Mouse (Mus musculus) heart, embryonic 13.5 days (tissue): ENCODE measurements around the gene Adgrg2. TPM values are rescaled to one million over a fixed set of nuclear protein-coding genes. Genes with fewer than 3 reads are reported as not detected.

Source experiments
- ATAC-seq: fragments of 200-750 bp; cut with Nextera tagmentation; 2 replicates; pipeline ENCODE4 v1.8.0; 2017; ENCODE audit warnings: moderate TSS enrichment; ENCODE audit not compliant: insufficient number of reproducible peaks, low FRiP score, low TSS enrichment; ENCODE audit errors: extremely low read depth
- H3K27ac ChIP-seq: fragments of 300-500 bp; sonication (generic); replicated peaks from 2 replicates; pipeline ENCODE4 v1.5.1; 2015; ENCODE audit warnings: moderate library complexity, mild to moderate bottlenecking, inconsistent platforms
- H3K27me3 ChIP-seq: fragments of 300-500 bp; sonication (generic); replicated peaks from 2 replicates; pipeline ENCODE4 v1.6.1; 2015; ENCODE audit warnings: mild to moderate bottlenecking, inconsistent platforms
- H3K36me3 ChIP-seq: fragments of 300-500 bp; sonication (generic); 2 replicates; pipeline ENCODE4 v1.6.1; 2015; ENCODE audit warnings: mild to moderate bottlenecking, inconsistent platforms
- H3K4me1 ChIP-seq: fragments of 300-500 bp; sonication (generic); 2 replicates; pipeline ENCODE4 v1.6.1; 2015; ENCODE audit warnings: inconsistent platforms
- H3K4me2 ChIP-seq: fragments of 300-500 bp; sonication (generic); 2 replicates; pipeline ENCODE4 v1.6.1; 2015; ENCODE audit warnings: inconsistent platforms, mild to moderate bottlenecking, moderate library complexity
- H3K4me3 ChIP-seq: fragments of 300-500 bp; sonication (generic); 2 replicates; pipeline ENCODE4 v1.5.1; 2015; ENCODE audit warnings: moderate library complexity, mild to moderate bottlenecking, inconsistent platforms
- H3K9ac ChIP-seq: fragments of 300-500 bp; sonication (generic); 2 replicates; pipeline ENCODE4 v1.6.1; 2015; ENCODE audit warnings: inconsistent platforms, mild to moderate bottlenecking, moderate library complexity
- H3K9me3 ChIP-seq: fragments of 300-500 bp; sonication (generic); 2 replicates; pipeline ENCODE4 v1.6.1; 2016; ENCODE audit warnings: inconsistent platforms
- WGBS: fragments of 180-500 bp; shearing (Covaris S2); methylation state at CpG from one replicate; pipeline ENCODE4 v1.1.7; 2015; ENCODE audit warnings: mixed read lengths; 5-methylcytosine and 5-hydroxymethylcytosine counted together
- polyA plus RNA-seq: library from polyadenylated mRNA; unstranded; fragments of >200 nt; fragmentation: Nextera tagmentation; extraction: Ambion mirVana; gene quantifications from 2 replicates; pipeline ENCODE4 v1.2.1, GENCODE M21; 2015

The Adgrg2 gene
- polyA plus RNA-seq, 1 experiment from 2014 or later, result 0.79 TPM

DNA sequence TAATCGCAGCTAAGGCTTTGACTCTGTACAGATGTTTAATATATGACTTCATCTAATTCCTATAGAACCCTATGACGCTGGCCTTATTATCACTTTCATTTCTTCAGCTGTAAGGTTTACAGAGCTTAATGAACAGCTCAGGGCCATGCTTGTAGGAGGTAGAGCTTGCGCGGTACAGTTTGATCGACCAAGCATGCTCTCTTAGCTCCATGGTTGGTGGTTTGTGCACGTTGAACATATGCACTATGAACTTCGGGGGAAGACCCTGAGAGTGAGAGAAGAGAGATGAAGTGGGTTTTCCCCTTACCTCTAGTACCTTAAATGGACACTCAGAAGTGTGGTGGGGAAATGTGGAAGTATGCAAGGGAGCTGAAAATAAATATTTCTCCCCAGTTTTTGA is 41.7 kb downstream of the Adgrg2 start:
- no peaks in the 10 kb centered on the region for H3K9me3 ChIP-seq
- no peak overlapping the region for H3K9ac ChIP-seq
- no peaks in the 10 kb centered on the region for H3K4me1 ChIP-seq
- H3K36me3 ChIP-seq, result no peaks in the 10 kb centered on the region
- H3K27me3 ChIP-seq, result no peaks in the 10 kb centered on the region
- no peak overlapping the region for H3K4me2 ChIP-seq
- ATAC-seq, result no peak
- WGBS, result 84% methylated on average over 7 of the region's 7 CpGs
- no peak overlapping the region for H3K4me3 ChIP-seq
- no peak overlapping the region for H3K27ac ChIP-seq

DNA sequence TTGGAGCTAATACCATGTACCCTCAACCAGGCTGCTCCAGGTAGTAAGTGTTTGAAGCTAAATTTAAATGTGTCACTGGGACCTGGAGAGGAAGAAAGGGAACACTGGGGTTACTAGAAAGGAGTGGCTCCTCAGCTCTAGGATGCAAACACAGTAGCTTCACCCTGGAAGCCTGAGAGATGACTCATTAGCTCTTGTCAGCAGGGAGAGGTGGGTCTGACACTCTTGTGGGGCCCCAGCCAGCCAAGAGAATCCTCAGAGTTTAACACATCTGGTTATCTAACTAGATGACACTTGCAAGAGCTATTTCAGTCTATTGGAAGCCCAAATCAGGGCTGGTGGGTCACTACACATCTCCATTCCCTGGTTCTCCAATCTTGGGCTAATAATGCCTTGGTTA is 50.8 kb downstream of the Adgrg2 start:
- H3K4me1 ChIP-seq, result no peaks in the 10 kb centered on the region
- H3K36me3 ChIP-seq, result no peaks in the 10 kb centered on the region
- H3K27me3 ChIP-seq, result 0 out of 2 replicates have a peak, but pooled peaks cover 3% of the 10 kb centered on the region
- H3K9ac ChIP-seq, result no peak overlapping the region
- no peak overlapping the region for H3K27ac ChIP-seq
- no peak overlapping the region for H3K4me2 ChIP-seq
- no peak for ATAC-seq
- no peaks in the 10 kb centered on the region for H3K9me3 ChIP-seq
- no peak overlapping the region for H3K4me3 ChIP-seq

DNA sequence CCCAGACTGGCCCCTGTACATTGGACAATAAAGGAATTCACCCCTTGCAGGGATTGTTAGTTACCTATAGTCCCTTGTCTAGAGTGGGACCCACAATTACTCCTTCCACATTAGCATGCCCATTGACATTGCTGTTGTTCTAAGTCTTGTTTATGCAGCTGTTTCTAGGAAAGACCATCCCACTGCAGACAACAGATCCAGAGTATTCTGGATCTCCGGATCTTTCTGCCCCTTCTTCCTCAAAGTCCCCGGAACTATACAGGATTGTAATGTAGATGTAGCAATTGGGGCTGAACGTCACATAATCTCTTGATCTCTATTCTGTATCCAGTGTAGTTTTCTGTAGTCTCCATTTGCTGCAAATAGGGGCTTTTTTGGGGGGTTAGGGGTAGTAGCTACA is 57.9 kb downstream of the Adgrg2 start:
- Histone ChIP-seq H3K27ac (no peak overlapping the region), H3K4me3 (no peak overlapping the region), H3K27me3 (no peaks in the 10 kb centered on the region), H3K4me1 (no peaks in the 10 kb centered on the region), H3K4me2 (no peak overlapping the region), H3K36me3 (no peaks in the 10 kb centered on the region), H3K9me3 (no peaks in the 10 kb centered on the region), H3K9ac (no peak overlapping the region)
- 77% methylated on average over 3 of the region's 3 CpGs for WGBS
- ATAC-seq, result no peak

DNA sequence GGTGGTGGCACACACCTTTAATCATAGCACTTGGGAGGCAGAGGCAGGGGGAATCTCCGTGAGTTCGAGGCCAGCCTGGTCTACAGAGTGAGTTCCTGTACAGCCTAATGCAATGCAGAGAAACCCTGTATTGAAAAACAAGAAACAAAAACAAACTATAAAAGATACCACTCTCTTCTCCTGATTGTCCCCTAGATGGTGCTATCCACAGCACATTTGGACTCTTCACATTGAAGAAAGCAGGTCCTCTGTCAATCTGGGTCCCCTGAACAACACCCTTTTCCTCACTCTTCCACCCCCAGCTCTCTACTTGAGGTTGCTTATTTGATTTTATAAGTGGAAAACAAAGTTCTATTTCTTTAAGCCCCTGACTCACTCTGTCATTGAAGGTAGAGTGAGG is 58.9 kb downstream of the Adgrg2 start:
- Histone ChIP-seq H3K4me1 (no peaks in the 10 kb centered on the region), H3K36me3 (no peaks in the 10 kb centered on the region), H3K4me2 (no peak overlapping the region), H3K9ac (no peak overlapping the region), H3K27me3 (no peaks in the 10 kb centered on the region), H3K4me3 (no peak overlapping the region), H3K27ac (no peak overlapping the region), H3K9me3 (no peaks in the 10 kb centered on the region)
- ATAC-seq, result no peak
- WGBS, result 47% methylated on average over 2 of the region's 2 CpGs

DNA sequence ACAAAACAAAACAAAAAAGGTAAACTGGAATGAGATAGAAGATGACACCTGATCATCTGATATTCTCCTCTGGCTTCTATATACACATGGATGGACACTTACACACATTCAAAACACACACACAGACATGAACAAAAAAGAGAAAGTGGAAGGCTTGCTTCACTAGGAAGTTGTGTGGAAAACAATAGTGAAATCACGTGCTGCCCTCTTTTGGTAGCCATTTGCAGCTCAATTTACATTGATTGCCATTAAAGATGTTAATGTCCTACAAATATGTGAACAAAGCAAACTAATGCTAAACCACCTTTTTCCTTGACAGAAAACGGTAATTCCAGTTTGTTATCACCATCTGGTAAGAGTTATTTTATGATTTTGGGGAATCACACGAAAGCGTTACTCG is 65.2 kb downstream of the Adgrg2 start:
- Histone ChIP-seq H3K4me2 (no peak overlapping the region), H3K36me3 (no peaks in the 10 kb centered on the region), H3K27me3 (no peaks in the 10 kb centered on the region), H3K27ac (no peak overlapping the region), H3K4me3 (no peak overlapping the region), H3K4me1 (no peaks in the 10 kb centered on the region), H3K9me3 (no peaks in the 10 kb centered on the region), H3K9ac (no peak overlapping the region)
- ATAC-seq, result no peak
- 69% methylated on average over 5 of the region's 5 CpGs for WGBS

DNA sequence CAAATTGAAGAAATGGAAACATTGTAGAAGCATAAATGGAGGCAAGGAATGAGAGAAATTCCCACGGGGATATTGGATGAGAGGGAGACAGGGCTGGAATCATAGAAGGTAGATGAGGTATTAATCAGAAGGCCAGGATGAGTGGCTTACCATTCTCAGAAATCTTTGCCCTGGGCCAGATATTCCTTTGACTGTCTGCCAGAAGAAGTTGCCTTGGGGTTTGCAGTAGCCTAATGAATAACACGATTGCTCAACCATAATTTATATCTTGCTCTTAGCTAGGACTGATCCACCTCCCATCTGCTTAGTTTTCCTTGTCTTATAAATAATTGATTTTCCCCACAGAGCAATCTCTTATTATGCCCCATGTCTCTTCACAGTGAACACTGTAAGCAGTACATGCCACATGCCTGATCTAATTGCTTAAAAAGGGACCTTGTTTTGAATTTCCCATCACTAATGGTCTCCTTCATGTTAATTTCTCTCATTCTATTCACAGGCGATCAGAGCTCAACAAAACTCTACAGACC is 80.8 kb downstream of the Adgrg2 start:
- no peak overlapping the region for H3K9ac ChIP-seq
- no peak for ATAC-seq
- no peaks in the 10 kb centered on the region for H3K4me1 ChIP-seq
- 0 out of 2 replicates have a peak, but pooled peaks cover 4% of the 10 kb centered on the region for H3K27me3 ChIP-seq
- H3K27ac ChIP-seq, result no peak overlapping the region
- no peak overlapping the region for H3K4me3 ChIP-seq
- WGBS, result 63% methylated on average over 3 of the region's 3 CpGs
- H3K9me3 ChIP-seq, result no peaks in the 10 kb centered on the region
- H3K36me3 ChIP-seq, result no peaks in the 10 kb centered on the region
- no peak overlapping the region for H3K4me2 ChIP-seq

DNA sequence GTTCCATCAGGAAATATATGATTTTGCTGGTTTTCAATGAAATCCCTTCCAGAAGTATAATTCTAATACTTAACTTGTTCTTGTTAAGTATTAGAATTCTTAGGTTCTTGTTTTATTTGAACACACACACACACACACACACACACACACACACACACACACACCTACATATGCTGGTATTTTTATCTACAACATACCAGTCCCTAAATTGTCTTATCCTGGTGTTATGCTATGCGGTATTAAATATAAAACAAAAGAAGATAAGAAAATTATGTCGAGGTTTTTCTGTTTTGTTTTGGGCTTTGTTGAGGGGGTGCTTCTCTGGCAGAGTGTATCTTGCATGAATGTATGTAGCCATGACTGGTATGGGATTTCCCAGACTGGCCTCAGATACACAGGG is 99.3 kb downstream of the Adgrg2 start:
- H3K4me1 ChIP-seq, result no peaks in the 10 kb centered on the region
- no peak for ATAC-seq
- H3K4me3 ChIP-seq, result no peak overlapping the region
- no peak overlapping the region for H3K9ac ChIP-seq
- WGBS, result 67% methylated on average over 2 of the region's 2 CpGs
- no peaks in the 10 kb centered on the region for H3K9me3 ChIP-seq
- no peak overlapping the region for H3K27ac ChIP-seq
- H3K4me2 ChIP-seq, result no peak overlapping the region
- peaks cover 3% of the 10 kb centered on the region; the same call in 1 of the 2 replicates for H3K27me3 ChIP-seq
- no peaks in the 10 kb centered on the region for H3K36me3 ChIP-seq

DNA sequence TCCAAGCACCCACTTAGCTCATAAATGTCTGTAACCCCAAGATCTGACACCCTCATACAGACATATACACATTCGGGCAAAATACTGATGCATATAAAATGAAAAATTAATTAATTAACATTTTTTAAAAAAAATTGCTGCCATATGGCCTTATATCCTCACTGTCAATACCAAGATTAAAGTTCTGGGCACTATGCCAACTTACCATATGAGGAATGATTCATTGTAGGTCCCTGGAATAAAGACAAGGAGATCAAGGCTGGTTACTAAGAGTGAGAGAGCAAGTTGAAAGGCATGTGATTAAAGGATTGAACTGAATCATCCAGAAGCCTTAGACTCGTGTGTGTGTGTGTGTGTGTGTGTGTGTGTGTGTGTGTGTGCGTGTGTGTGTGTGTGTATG is 103.8 kb downstream of the Adgrg2 start:
- 31% methylated on average over 2 of the region's 3 CpGs for WGBS
- Histone ChIP-seq H3K4me2 (no peak overlapping the region), H3K4me3 (no peak overlapping the region), H3K9me3 (no peaks in the 10 kb centered on the region), H3K27ac (no peak overlapping the region), H3K36me3 (no peaks in the 10 kb centered on the region), H3K4me1 (no peaks in the 10 kb centered on the region), H3K9ac (no peak overlapping the region), H3K27me3 (0 out of 2 replicates have a peak, but pooled peaks cover 2% of the 10 kb centered on the region)
- no peak for ATAC-seq

DNA sequence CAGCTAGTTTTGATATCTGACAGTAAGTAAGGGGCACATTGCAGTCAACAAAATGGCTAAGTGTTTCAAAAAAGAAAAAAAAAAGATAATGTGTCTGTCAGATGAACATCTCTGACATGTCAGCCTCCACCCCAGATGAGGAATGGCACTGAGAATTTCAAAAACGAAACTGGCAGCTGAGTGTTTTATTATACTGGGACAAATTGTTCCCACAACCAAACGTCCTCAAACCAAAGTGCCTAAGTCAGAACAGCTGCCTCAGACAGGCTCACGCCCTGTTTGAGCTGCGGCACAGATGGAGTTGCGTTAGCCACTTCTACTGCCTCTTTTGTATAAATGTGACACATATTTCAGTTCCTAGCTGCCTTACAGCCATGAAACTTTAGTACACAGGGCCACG is 104.4 kb downstream of the Adgrg2 start:
- no peak for ATAC-seq
- Histone ChIP-seq H3K36me3 (no peaks in the 10 kb centered on the region), H3K4me2 (no peak overlapping the region), H3K27me3 (0 out of 2 replicates have a peak, but pooled peaks cover 2% of the 10 kb centered on the region), H3K4me1 (no peaks in the 10 kb centered on the region), H3K9ac (no peak overlapping the region), H3K27ac (no peak overlapping the region), H3K9me3 (no peaks in the 10 kb centered on the region), H3K4me3 (no peak overlapping the region)
- 76% methylated on average over 6 of the region's 6 CpGs for WGBS

DNA sequence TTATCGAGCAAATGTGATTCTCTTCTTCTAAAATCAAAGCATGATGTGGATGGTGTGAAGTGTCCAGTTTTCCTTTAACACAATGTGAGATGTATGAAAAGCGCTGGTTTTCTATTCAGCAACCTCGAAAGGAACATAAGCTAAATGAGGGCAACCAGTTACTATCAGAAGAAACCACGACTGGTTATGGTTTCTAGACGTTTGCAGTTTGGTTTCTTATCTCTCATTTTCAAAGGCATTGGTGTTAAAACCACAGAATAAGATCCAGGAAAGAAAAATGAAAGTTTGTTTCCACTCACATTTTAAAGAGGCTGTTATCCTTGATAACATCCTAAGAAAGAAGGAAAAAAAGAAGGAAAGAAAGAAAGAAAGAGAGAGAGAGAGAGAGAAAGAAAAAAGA is 106.0 kb downstream of the Adgrg2 start:
- 57% methylated on average over 5 of the region's 5 CpGs for WGBS
- no peaks in the 10 kb centered on the region for H3K36me3 ChIP-seq

DNA sequence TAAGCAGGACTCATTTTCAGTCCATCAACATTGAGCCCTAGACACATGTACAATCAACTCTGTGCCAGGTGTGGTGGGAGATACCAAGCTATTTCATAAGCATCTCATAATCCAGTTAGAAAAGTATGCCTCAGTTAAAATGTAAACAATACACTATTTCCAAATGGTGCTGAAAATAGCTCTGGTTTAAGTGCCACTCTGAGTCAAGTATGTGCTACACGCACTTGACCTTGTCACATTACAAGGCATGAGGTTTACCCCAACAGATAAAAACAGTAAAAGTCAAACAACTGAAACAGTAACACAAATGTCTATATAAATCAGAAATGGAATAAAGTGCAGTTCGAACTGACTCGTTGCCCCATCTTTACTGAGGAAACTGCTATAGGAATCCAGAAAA is 110.6 kb downstream of the Adgrg2 start:
- Histone ChIP-seq H3K9ac (no peak overlapping the region), H3K4me1 (peaks cover 4% of the 10 kb centered on the region), H3K36me3 (no peaks in the 10 kb centered on the region), H3K9me3 (no peaks in the 10 kb centered on the region), H3K4me3 (no peak overlapping the region), H3K27ac (peak overlapping the region; percentile 90), H3K4me2 (peak overlapping the region; percentile 73; the same call in 1 of the 2 replicates), H3K27me3 (0 out of 2 replicates have a peak, but pooled peaks cover 2% of the 10 kb centered on the region)
- ATAC-seq, result no peak
- WGBS, result 68% methylated on average over 3 of the region's 3 CpGs

More for the DNA sequence above, 106.0 kb downstream of the Adgrg2 start:
- H3K4me3 ChIP-seq, result no peak overlapping the region
- H3K27me3 ChIP-seq, result 0 out of 2 replicates have a peak, but pooled peaks cover 2% of the 10 kb centered on the region
- ATAC-seq, result no peak
- no peak overlapping the region for H3K27ac ChIP-seq
- H3K4me2 ChIP-seq, result no peak overlapping the region
- no peaks in the 10 kb centered on the region; the same call in 1 of the 2 replicates for H3K4me1 ChIP-seq
- H3K9ac ChIP-seq, result no peak overlapping the region
- H3K9me3 ChIP-seq, result no peaks in the 10 kb centered on the region

DNA sequence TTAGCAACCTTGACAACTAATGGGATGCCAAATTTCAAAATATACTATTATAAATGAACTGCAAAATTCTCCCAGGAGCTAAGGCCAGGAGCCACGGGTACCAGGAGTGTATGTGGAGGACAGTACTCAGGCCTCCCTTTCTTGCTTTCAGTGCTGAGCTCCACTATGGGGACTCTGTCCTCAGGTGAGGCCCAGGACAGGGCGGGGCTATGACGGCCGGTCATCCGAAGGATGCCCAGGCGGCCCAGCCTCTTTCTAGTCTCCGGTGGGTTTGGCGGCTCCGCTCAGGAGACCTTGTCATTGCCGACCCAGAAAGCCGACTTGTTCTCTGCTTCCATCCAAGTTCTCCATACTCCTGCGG is 111.2 kb downstream of the Adgrg2 start:
- H3K4me3 ChIP-seq, result peak overlapping the region; percentile 68
- H3K27me3 ChIP-seq, result 0 out of 2 replicates have a peak, but pooled peaks cover 2% of the 10 kb centered on the region
- peak overlapping the region; percentile 90 for H3K27ac ChIP-seq
- no peaks in the 10 kb centered on the region for H3K36me3 ChIP-seq
- H3K9ac ChIP-seq, result peak overlapping the region; percentile 81
- WGBS, result 14% methylated on average over 12 of the region's 12 CpGs
- H3K4me2 ChIP-seq, result peak overlapping the region; percentile 73
- ATAC-seq, result peak; percentile 39
- H3K9me3 ChIP-seq, result no peaks in the 10 kb centered on the region
- peaks cover 4% of the 10 kb centered on the region for H3K4me1 ChIP-seq
